Mouse (Mus musculus): ENCODE measurements around the gene Nprl2.
"Not testable (repeated sequence)": the region's sequence is repeated elsewhere in the genome, so short reads cannot be mapped to it uniquely, and the experiment has no call there.

The Nprl2 gene

DNA sequence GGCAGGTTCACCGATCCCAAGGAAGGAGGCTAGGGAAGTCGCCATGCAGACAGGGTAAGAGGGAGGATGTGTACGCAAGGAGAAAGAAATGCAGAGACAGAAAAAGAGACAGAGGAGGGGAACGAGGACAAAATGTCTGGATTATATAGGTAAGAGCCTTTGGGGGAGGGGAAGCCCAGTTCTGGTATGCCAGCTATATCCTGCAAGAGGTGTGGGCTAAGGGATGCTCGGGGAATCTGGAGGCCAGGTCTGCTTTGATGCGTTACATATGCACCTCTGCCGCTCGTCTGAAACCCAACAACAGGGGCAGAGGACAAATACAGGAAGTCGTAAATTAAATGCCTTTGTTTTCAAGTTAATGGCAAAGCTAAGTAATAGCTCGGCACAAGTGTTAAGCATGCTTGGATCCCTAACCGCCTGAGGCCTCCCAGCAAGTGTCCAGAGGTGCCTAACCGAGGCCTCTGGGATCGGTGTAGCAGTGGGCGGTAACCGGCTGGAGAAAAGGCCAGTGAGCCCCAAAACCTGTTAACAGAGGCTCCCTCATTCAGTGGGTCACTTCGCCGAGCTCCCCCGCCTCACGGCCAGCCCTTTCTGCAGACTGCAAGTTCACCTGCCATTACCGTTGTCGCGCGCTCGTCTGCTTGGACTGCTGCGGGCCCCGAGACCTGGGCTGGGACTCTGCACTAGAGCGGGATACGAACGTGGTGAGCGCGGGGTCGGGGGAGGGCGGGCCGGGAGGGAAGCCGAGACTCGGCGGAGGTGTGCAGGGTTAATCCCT is 11.7 kb downstream of the Nprl2 start:
- DNase-seq (ENCODE audit: low read depth, low spot score): peak; percentile 63

DNA sequence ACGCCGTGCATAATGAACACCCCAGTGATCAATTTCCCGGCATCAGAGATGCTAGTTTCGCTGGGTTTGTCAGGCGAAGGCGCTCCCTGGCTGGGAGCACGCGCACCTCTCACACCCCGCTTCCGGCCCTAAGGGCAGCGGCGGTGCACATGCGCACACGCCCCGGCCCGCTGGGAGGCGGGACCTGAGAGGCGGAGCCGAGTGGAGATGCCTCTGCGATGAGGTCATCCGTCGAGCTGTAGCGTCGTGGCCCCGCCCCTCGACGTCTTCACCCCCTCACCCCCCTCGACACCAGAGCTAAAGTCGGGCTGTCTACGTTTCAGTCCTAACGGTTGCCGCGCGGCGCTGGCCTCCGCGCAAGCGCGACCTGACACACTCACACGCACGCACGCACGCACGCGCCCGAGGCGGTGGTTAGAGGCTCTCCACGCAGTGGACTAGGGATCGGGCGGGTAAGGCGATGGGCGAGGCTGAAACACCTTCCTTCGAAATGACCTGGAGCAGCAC is 12.3 kb downstream of the Nprl2 start:
- peak; percentile 100 for DNase-seq (ENCODE audit: low read depth, low spot score)

DNA sequence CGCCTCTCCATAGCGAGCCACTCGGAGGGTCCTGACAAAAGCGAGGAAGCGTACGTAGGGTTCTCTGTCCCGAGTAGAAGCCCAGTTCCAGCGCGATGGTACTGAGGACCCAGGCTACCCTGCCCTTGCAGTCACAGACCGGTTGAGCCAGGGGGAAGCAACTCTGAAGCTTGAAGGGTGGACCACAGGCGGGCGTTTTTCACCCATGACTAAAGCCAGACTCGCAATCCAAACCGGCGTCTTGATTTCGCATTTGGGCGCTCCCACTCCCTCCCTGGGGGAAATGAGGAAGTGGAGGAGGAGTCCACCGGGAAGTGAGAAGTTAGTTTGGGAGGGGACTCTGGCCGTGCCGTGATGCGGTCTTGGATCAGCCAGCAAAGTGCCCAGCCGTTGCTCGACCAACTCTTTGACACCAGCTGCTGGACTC is 13.0 kb downstream of the Nprl2 start:
- DNase-seq (ENCODE audit: low read depth, low spot score): no peak

DNA sequence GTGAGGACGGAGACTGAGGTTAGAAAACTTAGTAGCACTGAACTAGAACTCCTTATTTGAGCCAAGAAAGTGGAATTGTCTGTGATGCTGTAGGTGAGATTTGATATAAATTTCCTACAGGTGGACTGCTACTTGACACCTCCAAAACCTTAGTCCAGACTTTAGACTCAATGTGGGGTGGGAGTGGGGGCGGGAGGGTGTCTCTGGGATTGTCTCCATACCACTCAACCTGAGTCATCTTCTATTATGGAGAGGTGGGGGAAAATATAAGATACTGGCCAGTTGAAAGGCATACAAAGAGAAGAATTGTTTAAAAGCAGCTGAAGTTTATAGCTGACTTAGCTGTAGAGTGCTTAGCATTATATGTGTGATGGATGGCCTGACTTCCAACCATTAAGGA is 13.7 kb downstream of the Nprl2 start:
- no peak for DNase-seq (ENCODE audit: low read depth, low spot score)

DNA sequence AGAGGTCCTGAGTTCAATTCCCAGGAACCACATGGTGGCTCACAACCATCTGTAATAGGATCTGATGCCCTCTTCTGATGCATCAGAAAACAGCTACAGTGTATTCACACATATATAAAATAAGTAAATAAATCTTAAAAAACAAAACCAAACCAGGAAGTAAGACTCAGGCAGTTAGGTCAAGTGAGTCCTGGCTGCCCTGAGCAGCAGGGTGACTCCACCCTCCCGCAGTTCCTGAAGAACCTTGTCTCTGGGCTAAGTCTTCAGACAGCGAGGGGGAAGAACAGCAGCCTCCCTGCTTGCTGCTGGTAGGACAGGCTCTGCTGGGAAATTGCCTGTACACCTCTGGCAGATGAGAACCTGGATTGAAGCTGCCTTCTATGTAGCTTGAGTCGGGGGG is 14.3 kb downstream of the Nprl2 start:
- no peak for DNase-seq (ENCODE audit: low read depth, low spot score)

DNA sequence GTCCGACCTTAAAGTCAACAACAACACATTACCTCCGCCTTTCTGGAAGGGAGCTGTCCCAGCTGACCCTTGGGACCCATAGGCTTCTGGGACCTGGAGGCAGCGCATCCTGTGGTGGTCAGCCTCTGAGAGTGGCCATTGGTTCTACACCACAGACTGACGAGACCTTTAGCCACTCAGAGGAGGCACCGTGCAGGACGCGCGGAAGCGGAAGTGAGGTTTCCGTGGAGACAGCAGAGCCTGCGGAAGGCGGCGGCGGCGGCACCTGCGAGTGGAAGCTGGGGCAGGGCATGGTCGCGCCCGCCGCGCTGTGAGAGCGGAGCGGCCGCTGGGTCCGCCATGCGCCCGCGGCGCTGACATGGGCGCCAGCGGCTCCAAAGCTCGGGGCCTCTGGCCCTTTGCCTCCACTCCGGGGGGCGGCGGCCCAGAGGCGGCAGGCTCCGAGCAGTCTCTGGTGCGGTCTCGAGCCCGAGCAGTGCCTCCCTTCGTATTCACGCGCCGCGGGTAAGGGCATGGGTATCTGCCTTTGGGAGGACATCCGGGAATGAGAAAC is 21.1 kb downstream of the Nprl2 start, which contains the start of gene Tusc2:
Gene Tusc2, plus strand, starts transcription at position 227 of the 553 bp plus-strand sequence.
- peak; percentile 92 for DNase-seq (ENCODE audit: low read depth, low spot score)

DNA sequence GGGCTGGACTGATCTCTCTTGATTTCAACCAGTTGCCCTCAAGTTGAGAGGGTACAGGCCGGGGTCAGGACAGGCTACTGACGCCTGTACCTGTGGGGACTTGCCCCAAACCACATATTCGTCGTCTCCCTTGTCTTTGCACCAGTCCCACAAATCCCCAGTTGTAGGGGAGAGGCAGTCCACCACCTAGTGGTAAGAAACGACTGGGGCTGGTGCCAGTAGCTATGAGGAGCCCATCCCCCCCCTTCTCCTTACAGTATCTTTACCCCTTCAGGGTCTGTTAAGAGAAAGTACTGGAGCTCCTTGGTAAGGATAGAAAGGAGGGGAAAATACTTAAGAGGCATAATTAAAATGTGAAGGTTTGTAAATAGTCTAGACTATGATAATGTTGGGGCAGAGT is 23.5 kb downstream of the Nprl2 start:
- not testable (repeated sequence) for DNase-seq (ENCODE audit: low read depth, low spot score)

DNA sequence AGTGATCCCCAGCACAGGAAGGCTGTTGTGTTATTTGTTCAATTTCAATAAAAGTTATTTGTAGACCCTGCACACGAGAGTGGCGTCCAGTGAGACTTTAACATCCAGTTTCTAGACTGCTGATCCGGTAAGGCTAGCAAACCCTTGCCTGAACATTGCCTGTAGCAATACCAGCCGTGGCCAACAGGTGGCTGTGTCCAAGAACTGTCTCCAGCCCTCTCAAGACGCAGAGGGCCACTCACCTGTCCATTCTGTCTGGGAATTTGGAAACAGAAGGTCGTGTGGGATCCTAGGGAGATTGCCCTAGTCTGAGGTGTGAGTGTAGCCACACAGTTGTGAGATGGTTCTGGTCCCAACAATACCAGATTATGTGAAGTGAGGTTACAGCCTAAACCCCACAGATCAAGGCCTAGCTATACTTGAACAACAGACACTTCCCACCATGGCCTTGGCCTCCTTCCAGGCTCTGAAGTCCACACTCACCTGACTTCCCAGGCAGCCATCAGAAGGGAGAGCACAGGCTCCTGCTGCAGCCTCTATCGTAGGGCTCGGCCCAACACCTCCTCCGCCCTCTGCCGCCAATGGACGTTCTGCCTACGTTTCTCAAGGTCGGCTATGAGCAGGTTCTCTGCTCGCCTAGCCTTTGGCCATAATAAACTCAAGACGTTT is 24.1 kb downstream of the Nprl2 start:
- DNase-seq (ENCODE audit: low read depth, low spot score): peak; percentile 73

DNA sequence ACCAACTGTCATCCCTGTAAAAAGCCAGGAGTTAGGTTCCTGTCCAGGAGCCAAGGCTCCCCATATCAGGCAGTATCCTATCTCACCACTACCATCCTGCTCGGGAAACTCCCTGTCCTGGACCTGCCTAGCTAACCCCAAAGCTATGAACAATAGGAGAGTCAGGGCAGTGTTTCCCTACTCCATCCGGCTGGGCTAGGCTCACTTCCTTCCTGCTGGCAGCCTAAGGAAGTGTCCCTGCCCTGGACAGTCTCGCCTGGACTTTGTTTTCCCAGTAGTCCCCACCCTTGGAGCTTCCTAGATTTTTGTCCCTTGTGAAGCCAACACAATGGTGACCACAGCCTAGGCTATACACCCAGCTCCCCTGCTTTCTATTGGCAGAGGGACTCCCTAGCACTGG is 24.8 kb downstream of the Nprl2 start:
- no peak for DNase-seq (ENCODE audit: low read depth, low spot score)

DNA sequence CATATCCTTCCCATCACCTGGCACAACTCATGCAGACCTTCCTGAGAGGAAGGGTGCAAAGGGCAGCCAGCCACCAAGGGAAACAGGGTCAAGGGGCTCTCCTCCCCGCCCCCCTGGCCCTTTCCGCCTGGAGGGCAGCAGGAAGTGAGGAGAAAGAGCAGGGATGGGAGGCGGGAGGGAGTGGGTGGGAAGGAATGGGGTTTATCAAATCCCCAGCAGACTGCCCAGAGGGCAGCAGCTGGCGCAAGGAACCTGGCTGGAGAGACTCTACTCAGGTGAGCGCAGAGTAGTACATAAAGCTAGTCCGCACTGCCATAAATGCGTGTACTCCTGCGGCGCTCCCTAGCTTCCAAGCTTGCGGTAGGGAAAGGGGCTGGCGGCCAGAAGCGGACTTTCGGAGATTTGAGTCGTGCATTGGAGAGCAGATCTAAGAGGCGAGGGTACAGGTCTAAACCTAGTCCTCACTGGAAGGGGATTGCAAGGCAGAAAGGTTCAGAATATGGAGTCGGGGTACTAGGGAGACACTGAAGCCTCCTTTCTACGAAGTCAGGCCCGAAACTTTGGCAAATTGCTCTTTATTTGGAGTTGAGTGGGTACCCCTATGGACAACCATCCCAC is 25.8 kb downstream of the Nprl2 start, which contains the start of gene Hyal2:
Gene Hyal2, plus strand, starts transcription at position 244 of the 618 bp plus-strand sequence.
- no peak for DNase-seq (ENCODE audit: low read depth, low spot score)

DNA sequence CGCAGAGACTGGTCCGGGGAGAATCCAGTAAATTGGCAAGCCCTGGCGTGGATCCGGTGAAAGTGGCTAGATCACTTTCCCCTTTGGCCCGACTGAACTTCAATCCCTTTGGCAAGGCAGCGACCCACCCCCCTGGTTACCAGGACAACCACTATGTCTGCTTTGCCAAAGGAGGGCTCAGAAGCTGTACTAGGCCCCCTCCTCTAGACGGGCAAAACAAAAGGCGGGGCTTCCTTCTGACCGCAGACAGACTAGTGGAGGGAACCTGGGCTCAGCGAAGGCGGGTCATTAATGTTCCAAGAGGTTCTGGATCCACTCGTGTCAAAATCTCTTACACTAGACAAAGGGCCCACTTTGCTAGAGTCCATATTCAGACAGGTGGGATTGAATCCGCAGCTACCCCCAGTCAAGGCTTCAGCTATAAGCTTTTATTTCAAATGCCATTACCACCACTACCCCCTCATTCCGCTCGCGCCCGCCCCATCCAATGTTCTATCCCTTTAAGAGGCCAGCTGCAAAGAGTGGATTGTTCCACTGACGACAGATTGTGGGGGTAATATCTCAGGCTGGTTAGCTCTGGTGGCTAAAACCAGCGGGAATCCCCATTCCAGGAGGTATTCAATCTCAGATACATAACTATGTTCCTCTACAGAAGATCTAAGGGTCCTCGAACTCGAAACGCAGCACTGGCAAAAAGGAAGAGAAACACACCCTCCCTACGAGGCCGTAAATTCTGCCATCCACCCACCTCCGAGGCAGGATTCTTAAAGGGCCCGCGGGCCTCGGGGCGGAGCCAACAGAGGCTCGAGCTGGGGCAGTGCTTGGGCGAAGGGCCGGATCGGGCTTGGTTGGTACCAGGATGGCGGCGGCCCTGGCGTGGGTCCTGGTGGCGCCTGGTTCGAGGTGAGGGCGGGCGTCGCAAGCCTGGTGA is 26.6 kb downstream of the Nprl2 start:
- peak; percentile 89 for DNase-seq (ENCODE audit: low read depth, low spot score)

DNA sequence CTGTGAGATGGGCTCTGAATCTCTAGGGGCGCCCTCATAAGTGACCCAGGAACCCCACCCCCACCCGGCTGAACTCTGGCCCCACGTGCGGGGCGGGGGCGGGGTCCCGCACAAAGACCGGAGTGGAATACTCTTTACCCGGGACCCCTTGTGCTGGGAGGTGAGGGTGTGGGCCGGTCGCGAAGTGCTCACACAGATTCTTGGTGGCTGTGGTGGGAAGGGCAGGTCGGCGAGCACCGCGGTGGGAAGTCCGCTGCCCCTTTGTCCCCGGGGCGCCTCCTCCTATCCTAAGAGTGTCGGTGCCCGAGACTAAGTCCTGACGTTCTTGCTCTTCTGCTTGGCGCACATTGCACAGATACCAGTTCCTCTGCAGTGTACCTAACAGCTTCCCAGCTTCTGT is 27.2 kb downstream of the Nprl2 start:
- DNase-seq (ENCODE audit: low read depth, low spot score): no peak

DNA sequence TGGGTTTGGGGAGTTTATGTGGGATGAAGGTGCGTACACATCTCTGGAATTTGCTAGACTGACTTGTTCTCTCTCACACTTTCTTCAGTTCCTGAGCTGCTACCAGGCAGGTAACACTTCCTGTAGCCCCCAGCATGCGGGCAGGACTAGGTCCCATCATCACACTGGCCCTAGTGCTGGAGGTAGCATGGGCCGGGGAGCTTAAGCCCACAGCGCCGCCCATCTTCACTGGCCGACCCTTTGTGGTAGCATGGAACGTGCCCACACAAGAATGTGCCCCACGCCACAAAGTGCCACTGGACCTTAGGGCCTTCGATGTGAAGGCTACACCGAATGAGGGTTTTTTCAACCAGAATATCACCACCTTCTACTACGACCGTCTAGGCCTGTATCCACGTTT is 28.0 kb downstream of the Nprl2 start:
- no peak for DNase-seq (ENCODE audit: low read depth, low spot score)

DNA sequence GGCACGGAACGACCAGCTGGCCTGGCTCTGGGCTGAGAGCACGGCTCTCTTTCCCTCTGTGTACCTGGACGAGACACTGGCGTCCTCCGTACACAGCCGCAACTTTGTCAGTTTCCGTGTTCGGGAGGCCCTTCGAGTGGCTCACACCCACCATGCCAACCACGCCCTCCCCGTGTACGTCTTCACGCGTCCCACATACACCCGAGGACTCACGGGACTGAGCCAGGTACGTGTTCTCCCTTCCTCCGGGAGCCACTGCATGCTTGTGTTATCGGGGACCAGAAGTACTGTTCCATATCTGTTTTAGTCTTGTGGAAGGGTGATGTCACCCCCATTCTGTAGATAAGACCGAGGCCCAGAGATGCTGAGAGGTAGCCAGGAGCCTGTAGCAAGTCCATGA is 28.8 kb downstream of the Nprl2 start:
- no peak for DNase-seq (ENCODE audit: low read depth, low spot score)

DNA sequence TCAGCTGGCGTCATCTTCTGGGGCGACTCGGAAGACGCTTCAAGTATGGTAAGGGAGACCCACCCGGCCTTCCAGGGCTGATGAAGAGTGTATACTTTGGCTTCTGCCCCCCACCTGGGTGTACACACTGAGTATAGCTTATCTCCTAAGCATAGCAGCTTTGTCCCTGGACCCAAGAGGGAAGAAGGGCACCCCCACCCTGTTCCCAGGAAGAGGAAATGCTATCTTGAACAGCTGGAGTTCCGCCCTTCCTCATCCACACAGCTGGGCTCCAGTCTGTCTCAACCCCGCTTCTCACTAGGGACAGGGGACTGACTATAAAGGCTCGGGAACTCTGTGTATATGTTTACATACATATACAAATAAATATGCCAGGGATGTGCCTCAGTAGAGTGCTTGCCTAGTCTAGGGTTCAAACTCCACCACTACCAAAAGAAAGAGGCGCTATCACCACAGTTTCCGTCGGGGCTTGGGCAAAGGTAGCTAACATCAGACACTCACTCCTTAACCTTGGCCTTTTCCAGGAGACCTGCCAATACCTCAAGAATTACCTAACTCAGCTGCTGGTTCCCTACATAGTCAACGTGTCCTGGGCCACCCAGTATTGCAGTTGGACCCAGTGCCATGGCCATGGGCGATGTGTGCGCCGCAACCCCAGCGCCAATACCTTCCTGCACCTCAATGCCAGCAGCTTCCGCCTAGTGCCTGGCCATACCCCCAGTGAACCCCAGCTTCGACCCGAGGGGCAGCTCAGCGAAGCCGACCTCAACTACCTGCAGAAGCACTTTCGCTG is 29.7 kb downstream of the Nprl2 start:
- DNase-seq (ENCODE audit: low read depth, low spot score): no peak

DNA sequence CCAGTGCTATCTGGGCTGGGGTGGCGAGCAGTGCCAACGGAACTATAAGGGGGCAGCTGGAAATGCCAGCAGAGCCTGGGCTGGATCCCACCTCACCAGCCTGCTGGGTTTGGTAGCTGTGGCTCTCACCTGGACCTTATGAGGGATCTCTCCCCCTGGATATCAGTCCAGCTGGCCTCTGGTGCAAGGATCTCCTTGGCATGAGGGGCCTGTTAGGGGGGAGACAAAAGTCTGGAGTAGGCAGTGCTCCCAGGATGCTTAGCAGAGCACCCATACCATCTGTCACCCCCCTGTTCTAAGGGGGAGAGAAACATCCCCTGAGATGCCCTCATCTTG is 30.3 kb downstream of the Nprl2 start:
- DNase-seq (ENCODE audit: low read depth, low spot score): no peak

DNA sequence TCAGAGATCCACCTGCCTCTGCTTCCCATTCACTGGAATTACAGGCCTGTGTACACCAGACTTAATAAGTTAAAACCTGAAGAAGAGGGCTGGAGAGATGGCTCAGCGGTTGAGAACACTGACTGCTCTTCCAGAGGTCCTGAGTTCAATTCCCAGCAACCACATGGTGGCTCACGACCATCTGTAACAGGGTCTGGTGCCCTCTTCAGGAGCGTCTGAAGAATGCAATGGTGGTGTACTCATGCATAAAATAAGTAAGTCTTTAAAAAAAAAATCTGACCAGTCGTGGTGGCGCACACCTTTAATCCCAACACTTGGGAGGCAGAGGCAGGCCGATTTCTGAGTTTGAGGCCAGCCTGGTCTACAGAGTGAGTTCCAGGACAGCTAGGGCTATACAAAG is 31.7 kb downstream of the Nprl2 start:
- not testable (repeated sequence) for DNase-seq (ENCODE audit: low read depth, low spot score)

DNA sequence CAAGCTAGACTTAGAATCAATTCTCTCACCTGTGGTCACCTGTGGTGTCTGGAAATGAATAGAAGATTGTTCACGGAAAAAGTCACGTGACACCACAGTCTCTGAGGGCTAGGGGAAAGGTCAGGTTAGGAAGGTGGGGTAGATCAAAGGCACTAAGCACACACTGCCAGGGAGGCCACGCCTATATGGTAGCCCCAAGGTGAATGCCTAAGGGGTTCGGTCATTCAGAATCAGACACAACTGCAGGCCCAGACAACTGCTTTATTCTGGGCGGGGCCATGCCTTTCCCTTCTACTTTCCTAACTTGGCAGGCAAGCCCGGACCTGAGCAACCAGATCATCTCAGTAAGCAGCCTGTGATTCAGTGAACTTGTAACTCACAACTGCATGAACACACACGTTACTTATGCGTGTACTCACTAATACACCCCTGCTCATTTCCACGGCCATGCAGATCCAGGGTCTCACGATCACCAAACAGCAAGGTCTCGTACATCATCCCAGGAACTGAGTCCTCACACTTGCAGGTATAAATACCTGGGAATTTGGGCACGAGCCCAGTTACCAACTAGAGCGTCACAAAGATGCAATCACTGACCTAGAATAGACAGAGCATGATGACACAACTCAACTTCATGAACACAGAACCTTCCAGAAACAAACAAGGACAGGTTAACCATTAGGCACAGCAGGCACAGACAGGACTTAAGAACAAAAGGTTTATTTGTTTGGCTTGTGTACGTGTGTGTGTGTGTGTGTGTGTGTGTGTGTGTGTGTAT is 33.7 kb downstream of the Nprl2 start:
- no peak for DNase-seq (ENCODE audit: low read depth, low spot score)

DNA sequence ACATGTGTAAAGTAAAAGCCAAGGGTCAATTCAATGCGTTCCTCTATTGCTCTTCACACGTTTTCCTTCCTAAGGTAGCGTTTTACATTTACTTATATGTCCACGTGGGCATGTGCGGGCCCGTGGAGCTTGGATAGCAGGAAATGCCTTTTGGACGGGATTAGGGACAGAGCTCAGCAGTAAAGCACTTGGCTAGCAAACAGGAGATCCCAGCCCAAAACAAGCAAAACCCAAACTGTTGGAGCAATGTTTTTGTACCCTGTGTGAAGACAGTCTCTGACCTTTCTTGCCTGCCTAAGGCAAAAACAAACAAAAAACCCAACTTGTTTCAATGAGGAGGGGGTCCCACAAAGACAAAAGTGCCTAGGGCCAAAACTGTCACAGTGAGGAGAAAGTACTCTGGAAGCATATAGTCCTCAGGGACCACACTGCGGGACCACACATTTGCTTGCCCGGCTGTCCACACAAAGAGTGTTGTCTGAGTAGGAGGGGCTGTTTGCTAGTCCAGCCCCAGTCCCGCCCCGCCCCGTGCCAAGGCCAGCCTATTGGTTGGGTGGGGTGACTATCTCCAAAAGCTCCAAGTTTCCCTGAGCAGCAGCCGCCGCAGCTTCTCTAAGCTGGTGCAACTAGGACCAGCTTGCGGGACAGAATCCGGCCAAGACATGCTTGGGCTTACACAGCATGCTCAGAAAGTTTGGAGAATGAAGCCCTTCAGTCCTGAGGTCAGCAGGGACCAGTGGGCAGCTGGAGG is 34.5 kb downstream of the Nprl2 start, which contains the start of gene Hyal1:
Gene Hyal1, plus strand, starts transcription at position 571 of the 751 bp plus-strand sequence.
- no peak for DNase-seq (ENCODE audit: low read depth, low spot score)
